Mouse (Mus musculus): ENCODE measurements at regions not wholly inside any gene's neighbourhood (a gene's known extent, or its start where the extent isn't known, plus 50 kb on each side); places are given as distances from the start of the nearest gene placed in this dataset.
A peak's percentile ranks its signal among the peaks of the same experiment; 100 is the strongest.

DNA sequence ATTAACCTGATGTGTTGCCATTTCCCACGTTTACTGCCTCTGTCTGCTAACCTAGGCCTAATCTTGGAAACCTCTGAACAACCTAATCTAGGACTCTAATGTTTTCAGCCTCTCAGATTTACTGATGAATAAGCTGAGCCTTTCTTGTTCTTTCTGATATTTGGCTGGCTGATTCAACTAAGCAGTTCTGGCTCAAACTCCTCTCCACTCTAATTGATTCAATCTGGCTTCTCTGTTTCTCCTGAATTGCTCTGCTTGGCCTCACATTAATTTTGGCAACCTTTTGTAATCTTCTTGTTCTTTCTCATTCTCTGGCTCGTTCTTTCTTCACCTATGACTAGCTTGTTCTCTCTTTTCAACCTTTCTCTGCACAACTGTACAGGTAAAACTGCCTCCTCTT, 1561.2 kb upstream of the Zeb2 start:
- no peak for DNase-seq (ENCODE audit: low read depth, low spot score)

GRCm38 (mm10) chr2:46669517-46670291, 1552.5 kb upstream of the Zeb2 start:
- no peak for DNase-seq (ENCODE audit: low read depth, low spot score)

DNA sequence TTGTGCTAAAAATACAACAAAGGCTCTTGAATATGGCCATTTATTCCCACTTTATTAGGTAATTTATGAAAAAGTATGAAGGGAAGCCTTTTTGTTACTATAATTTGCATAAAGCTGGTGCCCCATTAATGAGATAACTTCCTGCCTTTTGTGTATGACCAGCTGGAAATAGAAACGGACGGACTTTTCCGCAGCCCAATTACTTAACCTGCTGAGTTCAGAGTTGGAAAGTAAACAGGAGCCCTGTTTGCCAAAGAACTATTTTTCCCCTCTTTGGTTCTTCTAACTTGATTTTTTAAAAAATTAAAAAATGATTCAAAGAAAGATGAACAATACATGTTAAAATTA, 1549.8 kb upstream of the Zeb2 start:
- DNase-seq (ENCODE audit: low read depth, low spot score) = no peak

DNA sequence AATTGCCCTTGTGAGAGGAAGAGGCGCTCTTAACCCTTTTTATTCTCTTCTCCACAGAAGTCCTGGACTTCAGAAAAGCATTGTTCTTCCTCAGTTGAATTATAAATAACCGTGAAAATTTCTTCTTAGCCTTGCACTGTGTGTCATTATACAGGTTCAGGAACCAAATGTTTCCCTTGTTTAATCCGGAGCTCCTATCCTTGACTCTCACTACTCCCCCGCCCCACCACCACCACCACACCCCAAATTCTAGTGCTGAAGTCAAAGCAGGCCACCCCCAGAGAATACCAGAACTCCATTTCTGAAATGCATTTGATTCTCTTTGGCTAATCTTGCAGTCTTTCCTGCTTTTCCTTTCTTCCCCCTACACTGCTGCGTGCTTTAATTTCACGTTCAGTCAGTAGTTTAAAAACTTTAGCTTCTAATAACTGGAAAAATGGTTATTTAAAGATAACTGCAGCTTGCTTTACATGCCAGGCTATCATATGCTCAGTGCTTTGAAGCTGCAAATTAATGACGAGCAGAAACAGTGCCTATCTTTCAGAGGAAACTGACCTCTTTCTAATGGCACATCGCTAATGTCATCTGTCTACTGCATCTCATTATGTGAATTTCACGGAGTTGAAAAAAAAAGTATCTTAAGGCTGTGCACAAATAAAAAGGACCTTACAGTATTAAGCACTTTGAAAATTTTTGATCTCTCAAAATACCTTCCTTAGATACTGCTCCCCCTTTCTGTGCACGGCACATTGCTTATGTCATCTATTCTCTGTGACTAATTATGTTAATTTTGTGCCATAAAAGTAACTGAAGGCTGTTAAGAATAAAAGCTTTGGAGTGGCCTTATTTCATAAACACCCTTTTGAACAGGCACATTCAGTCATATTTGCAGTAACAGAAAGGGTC, 1549.1 kb upstream of the Zeb2 start:
- DNase-seq (ENCODE audit: low read depth, low spot score) = no peak

GRCm38 (mm10) chr2:46661876-46662275, 1544.7 kb upstream of the Zeb2 start:
- no peak for DNase-seq (ENCODE audit: low read depth, low spot score)

GRCm38 (mm10) chr2:46660577-46660976, 1543.4 kb upstream of the Zeb2 start:
- DNase-seq (ENCODE audit: low read depth, low spot score) = no peak

DNA sequence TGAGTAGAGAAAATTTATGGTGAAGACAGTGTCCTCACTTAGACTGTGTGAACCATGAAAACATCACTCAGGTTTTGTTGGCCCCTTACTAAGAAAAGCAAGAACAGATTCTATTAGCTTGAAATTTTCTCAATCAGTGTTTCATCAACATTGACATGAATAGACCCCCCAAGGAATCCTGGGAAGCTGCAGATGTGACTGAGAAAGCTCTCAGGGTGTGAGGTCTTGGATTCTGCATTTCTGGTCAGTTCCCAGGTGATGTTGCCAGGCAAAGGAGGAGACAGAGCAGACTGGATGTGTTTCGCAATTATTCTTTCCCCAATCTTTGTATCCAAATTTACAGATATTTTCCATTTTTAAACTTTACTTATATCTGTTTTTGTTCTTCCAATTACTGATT, 1538.1 kb upstream of the Zeb2 start:
- DNase-seq (ENCODE audit: low read depth, low spot score) = no peak

GRCm38 (mm10) chr2:46652616-46653015, 1535.4 kb upstream of the Zeb2 start:
- no peak for DNase-seq (ENCODE audit: low read depth, low spot score)

- no peak for DNase-seq (ENCODE audit: low read depth, low spot score)
These were observed 1529.2 kb upstream of the Zeb2 start for GRCm38 (mm10) chr2:46646366-46646765.

DNA sequence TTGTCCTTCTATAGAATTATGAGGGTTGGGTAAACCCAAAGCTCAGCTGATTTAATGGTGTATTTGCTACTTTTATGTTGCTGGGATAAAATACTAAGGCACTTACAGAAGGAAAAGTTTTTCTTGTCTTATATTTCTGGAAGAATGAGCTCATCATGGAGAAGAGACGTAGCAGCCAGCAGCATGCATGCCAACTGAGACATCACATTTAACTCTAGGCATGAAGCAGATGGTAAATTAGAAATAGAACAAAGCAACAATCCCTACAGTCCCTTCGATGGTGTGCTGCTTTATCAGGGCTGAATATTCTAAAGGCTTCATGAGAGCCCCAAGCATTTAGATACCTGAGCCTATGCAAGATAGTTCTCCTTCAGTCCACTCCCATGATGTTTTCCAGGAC, 1492.0 kb upstream of the Zeb2 start:
- no peak for DNase-seq (ENCODE audit: low read depth, low spot score)

DNA sequence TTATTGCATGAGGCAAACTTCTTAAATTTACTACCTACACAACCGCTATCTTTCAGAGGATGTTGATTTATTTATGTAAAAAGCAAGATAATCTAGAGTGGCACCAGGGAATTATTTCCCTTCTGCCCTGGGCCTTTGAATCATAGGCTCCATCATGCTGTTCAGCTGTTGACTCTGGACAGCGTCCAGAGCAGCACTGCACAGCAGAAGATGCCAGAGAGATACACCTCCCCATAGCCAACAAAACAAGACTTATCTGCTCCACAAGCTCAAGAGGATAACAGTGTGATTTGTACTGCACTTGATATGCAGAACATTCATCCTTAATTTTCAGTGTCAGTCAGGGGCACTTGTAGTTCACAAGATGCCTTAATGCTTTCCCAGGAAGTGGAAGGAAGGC, 1464.6 kb upstream of the Zeb2 start:
- DNase-seq (ENCODE audit: low read depth, low spot score) = no peak

DNA sequence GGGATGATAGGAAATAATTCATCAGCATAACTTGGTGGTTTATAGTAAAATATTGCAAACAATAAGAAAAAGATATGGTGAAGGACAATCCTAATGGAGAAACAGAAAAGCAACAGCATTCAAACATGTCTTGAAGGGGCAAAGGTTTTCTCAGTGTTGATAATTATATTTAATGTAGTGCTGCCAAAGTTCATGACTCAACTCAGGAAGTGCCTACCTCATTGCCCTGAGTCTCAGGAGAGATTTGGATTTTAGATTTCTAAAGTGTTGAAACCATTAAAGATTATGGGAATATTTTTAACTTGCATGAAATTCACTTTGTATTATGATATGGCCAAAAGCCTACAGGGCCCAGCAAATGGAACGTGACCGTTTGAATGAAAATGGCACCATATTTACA, 1453.2 kb upstream of the Zeb2 start:
- DNase-seq (ENCODE audit: low read depth, low spot score) = no peak

DNA sequence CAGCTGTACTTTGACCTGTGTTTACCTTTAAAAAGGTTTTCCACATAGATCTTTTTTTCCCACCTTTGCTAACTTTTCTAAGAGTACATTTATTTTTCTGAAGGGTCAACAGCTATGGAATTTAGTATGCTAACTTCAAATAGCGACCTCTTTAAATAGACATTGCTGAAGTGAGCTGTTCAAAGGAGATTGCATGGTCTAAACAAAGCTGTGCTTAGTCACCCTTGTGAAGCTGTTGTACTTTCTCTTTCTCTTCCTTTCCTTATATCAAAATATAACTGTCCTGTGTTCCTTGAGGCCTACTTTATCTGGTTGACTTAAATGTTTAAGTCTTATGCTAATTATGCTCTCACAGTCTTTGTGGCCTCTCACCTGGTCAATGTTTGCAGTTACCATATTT, 1416.2 kb upstream of the Zeb2 start:
- no peak for DNase-seq (ENCODE audit: low read depth, low spot score)

DNA sequence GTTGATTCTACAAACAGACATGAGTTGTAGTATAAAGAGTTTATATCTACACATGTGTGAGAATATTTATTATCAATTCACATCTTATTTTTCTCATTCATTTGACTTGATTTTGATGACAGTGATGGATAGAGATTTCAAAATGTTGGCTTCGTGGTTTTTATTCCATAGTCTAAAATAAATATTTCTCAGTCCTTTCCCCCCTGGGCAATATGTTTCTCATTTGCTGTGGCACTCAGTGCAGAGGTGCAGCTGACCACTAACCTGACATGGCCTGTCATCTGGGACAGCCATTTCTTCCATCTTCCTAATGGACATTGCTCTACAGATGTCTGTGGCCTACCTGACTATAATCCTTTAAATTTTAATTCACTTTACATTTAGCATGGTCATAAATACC, 1413.5 kb upstream of the Zeb2 start:
- no peak for DNase-seq (ENCODE audit: low read depth, low spot score)

DNA sequence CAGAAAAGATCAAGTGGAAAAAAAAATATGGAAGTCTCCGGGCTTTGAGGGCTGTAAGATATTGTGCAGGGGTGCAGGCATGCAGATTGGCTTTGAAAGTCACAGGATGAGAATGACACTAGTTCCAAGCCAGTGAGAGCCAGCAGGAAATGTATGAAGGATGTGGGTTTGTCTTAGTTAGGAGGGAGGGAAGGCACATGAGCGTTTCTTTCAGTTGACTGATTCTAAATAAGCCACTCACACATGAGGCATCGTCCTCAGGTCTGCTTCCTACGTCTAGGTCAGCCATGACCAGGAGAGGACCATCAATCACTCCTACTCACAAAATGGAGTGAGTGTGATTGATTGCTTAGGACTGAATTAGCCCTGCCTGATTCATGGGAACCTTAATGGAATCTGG, 1408.0 kb upstream of the Zeb2 start:
- DNase-seq (ENCODE audit: low read depth, low spot score) = no peak

- DNase-seq (ENCODE audit: low read depth, low spot score) = no peak
These were observed 1407.4 kb upstream of the Zeb2 start for GRCm38 (mm10) chr2:46524625-46525024.

DNA sequence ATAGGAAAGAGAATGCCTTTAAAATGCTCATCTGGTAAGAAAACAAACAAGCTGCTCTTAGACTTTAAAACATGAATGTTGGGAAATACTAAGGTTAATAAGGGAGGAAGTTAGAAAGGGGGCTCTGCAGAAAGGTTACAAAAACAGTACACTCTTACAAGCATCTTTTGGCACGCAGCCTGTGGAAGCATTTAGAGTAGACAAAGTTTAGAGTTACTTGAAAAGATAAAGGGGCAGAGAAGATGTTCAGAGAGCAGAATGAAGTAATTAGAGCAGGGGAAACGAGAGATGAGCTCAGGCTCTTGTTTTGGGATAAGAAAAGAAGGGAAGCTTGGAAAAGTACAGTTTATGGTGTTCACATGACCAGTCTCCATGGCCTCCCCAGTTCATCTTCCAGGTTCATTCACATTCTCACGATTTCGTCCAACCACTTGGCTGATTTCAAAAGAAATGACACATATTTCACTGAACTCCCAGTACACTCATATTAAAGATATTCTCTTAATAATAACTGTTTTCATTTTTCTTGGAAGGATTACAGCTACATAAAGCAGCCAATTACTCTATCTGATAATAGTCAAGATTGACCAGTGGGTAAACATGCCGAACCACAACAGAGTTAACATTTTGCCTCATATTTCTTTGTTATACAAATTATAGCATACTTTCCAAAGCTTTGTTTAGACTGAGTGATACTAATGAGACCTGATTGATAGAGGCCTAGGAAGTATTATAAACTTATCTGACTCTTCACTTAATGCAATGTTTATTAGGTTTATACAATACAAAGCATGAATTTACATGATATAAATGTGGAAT, 1404.2 kb upstream of the Zeb2 start:
- no peak for DNase-seq (ENCODE audit: low read depth, low spot score)

DNA sequence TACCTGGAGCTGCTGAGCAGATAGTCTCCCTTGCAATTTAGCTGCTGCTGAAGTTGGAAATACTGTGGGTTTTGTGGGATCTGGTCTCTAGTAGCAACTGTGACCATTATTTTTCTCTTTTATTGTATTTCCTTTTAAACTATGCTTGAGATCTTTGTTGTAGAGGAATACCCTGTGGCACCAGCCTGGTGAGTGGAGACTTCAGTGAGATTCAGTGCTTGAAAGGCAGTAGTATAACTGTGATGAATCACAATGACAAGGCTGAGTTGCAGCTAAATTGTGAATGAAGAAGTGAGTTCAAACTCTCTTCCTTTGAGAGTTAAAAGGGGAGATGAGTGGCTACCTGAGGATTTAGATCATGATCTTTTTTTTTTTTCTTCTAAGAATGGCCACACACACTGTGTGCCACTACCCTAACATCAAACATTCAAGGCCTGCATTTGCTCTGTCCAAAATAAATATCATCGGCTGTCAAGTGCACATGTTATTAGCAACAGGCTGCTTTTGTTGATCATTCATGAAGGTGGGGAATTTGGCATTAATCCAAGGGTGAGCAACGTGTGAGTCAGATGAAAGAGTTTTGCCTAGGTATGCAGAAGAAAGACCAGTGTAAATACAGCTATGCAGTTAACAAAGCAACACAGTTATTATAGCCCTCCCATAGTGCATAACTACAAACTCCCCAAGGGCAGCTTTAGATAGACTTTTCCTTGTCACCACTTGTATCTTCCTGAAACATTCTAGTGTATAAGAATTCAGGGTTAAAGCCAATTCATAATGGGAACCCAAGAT, 1395.2 kb upstream of the Zeb2 start:
- DNase-seq (ENCODE audit: low read depth, low spot score) = no peak

DNA sequence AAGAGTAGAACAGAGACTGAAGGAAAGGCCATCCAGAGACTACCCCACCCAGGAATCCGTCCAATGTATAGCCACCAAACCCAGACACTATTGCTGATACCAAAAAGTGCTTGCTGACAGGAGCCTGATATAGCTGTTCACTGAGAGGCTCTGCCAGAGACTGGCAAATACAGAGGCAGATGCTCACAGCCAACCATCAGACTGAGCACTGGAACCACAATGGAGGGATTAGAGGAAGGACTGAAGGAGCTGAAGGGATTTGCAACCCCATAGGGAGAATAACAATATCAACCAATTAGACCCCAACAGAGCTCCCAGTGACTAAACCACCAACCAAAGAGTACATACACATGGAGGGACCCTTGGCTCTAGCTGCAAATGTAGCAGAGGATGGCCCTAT, 1389.8 kb upstream of the Zeb2 start:
- peak; percentile 2 for DNase-seq (ENCODE audit: low read depth, low spot score)

DNA sequence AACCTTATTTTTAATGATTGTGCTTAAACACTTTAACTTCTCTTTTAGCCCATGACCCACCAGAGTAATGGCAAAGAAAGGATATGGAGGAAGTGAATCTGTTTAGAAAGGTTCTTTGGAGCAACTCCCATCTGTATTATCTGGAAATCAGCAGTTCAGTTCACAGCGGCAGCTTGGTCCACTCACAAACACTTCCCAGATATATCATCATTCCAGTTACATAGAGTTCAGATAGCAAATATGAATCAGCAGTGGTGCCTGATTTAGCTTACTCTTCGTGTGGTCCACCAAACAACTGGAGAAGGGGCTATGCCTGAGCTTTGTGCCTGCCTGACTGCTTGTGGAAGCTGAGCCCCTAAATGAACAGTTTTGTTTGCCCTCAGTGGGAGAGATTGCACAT, 1385.9 kb upstream of the Zeb2 start:
- no peak for DNase-seq (ENCODE audit: low read depth, low spot score)

DNA sequence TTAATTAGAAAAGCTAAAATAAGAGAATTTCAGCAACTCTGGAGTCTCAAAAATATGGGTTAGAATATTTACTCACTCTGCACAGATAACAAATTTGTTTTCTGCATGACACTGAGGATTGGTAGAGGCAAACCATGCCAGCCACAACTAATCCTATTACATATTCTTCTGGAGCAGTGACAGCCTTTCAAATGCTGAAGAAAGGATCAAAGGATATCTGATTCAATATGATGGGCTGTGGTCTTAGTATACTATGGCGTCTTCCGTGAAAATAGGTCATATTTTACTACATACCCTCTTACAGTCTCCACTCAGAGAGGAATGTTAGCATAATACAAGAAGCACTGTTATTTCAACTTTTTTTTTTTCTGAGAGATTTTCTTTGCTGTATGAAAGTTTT, 1375.1 kb upstream of the Zeb2 start:
- DNase-seq (ENCODE audit: low read depth, low spot score) = no peak

Measured in ES-CJ7 (cell line).